Comparison of ENCODE assay signal across 8 mouse cellular contexts in genomic region chr4:85260687-85261658, GRCm38 (mm10). TPM values are rescaled to one million over a fixed set of nuclear protein-coding genes. Genes with fewer than 3 reads are reported as not detected.
DNase-seq lines count a peak whose midpoint lies in the region; ATAC-seq and TF ChIP-seq lines count a peak whose summit lies in the region.
"Had no signal": no experiment of that assay in that cellular context is flagged by ENCODE, and none has a peak within 500 bp of the region (broad histone marks: within the 10 kb centered on the region; RNA-seq: fewer than 3 reads in every experiment).

No protein-coding gene starts in this region.

- peak overlapping the region; percentile 100 for H3K27ac ChIP-seq in cerebellum, adult 2 months (ENCODE audit: insufficient read depth, low read length)
- peak overlapping the region; percentile 81 for H3K27ac ChIP-seq in hindbrain, postnatal 0 days
- peak overlapping the region; percentile 55 for H3K27ac ChIP-seq in midbrain, postnatal 0 days (ENCODE audit: low read depth, low read length)

- intact Hi-C loops in heart, postnatal 25 days (cut with DNase I): no loop called here

- no peak overlapping the region for H3K9ac ChIP-seq in hindbrain, postnatal 0 days (replicated peaks; ENCODE audit: low read length)
- no peak overlapping the region for H3K9ac ChIP-seq in midbrain, postnatal 0 days (replicated peaks; ENCODE audit: low read length, poor library complexity, severe bottlenecking)

- no peak overlapping the region for H3K4me3 ChIP-seq in cerebellum, adult 2 months (replicated peaks; ENCODE audit: insufficient read depth, low read depth, low read length)
- H3K4me3 ChIP-seq in hindbrain, postnatal 0 days (ENCODE audit: low read length): no peak overlapping the region
- H3K4me3 ChIP-seq in midbrain, postnatal 0 days (ENCODE audit: low read depth, low read length): no peak overlapping the region

- no peaks in the 10 kb centered on the region for H3K27me3 ChIP-seq in cerebellum, adult 2 months (ENCODE audit: control insufficient read depth, insufficient read depth, low read length)
- no peaks in the 10 kb centered on the region for H3K27me3 ChIP-seq in hindbrain, postnatal 0 days (ENCODE audit: insufficient read depth, low read length)
- H3K27me3 ChIP-seq in midbrain, postnatal 0 days (ENCODE audit: insufficient read depth, low read length): no peaks in the 10 kb centered on the region

- TF ChIP-seq CTCF in cerebellum, adult 2 months (IDR thresholded peaks at IDR 0.05; ENCODE audit: borderline replicate concordance, insufficient read depth, low read depth, low read length): no peak
- TF ChIP-seq CTCF in hindbrain, postnatal 0 days (IDR thresholded peaks at IDR 0.05; ENCODE audit: low read depth): no peak
- TF ChIP-seq CTCF in midbrain, postnatal 0 days (IDR thresholded peaks at IDR 0.05): no peak

- no peak overlapping the region for H3K4me2 ChIP-seq in hindbrain, postnatal 0 days (ENCODE audit: low read depth, low read length)
- no peak overlapping the region for H3K4me2 ChIP-seq in midbrain, postnatal 0 days (ENCODE audit: low read depth, low read length, poor library complexity, severe bottlenecking)

- no peaks in the 10 kb centered on the region for H3K9me3 ChIP-seq in hindbrain, postnatal 0 days (ENCODE audit: low read length)
- H3K9me3 ChIP-seq in midbrain, postnatal 0 days (ENCODE audit: low read length): no peaks in the 10 kb centered on the region

- peak; percentile 80 for ATAC-seq in hindbrain, postnatal 0 days
- ATAC-seq in midbrain, postnatal 0 days (ENCODE audit: low FRiP score): peak; percentile 70

- no peak for TF ChIP-seq POLR2A in cerebellum, adult 2 months (IDR thresholded peaks at IDR 0.05; ENCODE audit: borderline replicate concordance, insufficient read depth, low read length)

- peaks cover 63% of the 10 kb centered on the region for H3K4me1 ChIP-seq in cerebellum, adult 2 months (ENCODE audit: control insufficient read depth, insufficient read depth, low read length)
- peaks cover 18% of the 10 kb centered on the region for H3K4me1 ChIP-seq in hindbrain, postnatal 0 days (ENCODE audit: insufficient read depth, low read length)
- H3K4me1 ChIP-seq in midbrain, postnatal 0 days (ENCODE audit: insufficient read depth, low read length): no peaks in the 10 kb centered on the region

- peak; percentile 60 for DNase-seq in brain, embryonic 18.5 days (ENCODE audit: low read depth, low spot score)
- peak; percentile 85 to 91 for DNase-seq in cerebellum, adult 2 months
- peak; percentile 83 for DNase-seq in hindbrain, postnatal 0 days (ENCODE audit: low spot score)
- DNase-seq in midbrain, postnatal 0 days (ENCODE audit: low spot score): peak; percentile 82
- no peak for DNase-seq in urinary bladder, adult 18-20 months (ENCODE audit: low spot score in 2 of 2)
- DNase-seq in embryo, embryonic 10.5 days (ENCODE audit: low spot score): no peak
- DNase-seq in heart, postnatal 25 days (ENCODE audit: low spot score): no peak
- DNase-seq: thymus, postnatal 4 days had no signal

- H3K36me3 ChIP-seq in hindbrain, postnatal 0 days (ENCODE audit: insufficient read depth, low read length): no peaks in the 10 kb centered on the region
- no peaks in the 10 kb centered on the region for H3K36me3 ChIP-seq in midbrain, postnatal 0 days (ENCODE audit: insufficient read depth, low read length)

- WGBS in cerebellum, adult 2 months: 9% methylated on average over 12 of the region's 12 CpGs
- 42% methylated on average over 12 of the region's 12 CpGs for WGBS in hindbrain, postnatal 0 days
- WGBS in midbrain, postnatal 0 days: 64% methylated on average over 12 of the region's 12 CpGs

RNA-seq across cellular contexts. Expression of gene Sh3gl2, which starts 56.0 kb away (rescaled TPM):
- 369 and 387 TPM in 2 replicates for polyA plus RNA-seq in cerebellum, adult 2 months (2012; rRNA removed)
- 41.9 and 44.7 TPM in 2 replicates for total RNA-seq in hindbrain, postnatal 0 days (2014; rRNA removed)
- polyA plus RNA-seq in hindbrain, postnatal 0 days (2015; fragmentation: Nextera tagmentation; extraction: Ambion mirVana): 119 and 129 TPM in 2 replicates
- total RNA-seq in midbrain, postnatal 0 days (2014; rRNA removed): 47.4 and 50.6 TPM in 2 replicates
- 123 and 132 TPM in 2 replicates for polyA plus RNA-seq in midbrain, postnatal 0 days (2015; fragmentation: Nextera tagmentation; extraction: Ambion mirVana)
- 1 to 10 TPM; 2.7 to 3.4 TPM for total RNA-seq in heart, postnatal 25 days (2021)

Comparison
In these comparisons a context has a peak if more than half of its experiments do, and no peak if none do; other contexts are left out.
1. DNase-seq: peak in brain, embryonic 18.5 days (single experiment), cerebellum, adult 2 months (2 of 2), hindbrain, postnatal 0 days (single experiment) and midbrain, postnatal 0 days (single experiment); none in urinary bladder, adult 18-20 months (0 of 2), embryo, embryonic 10.5 days (single experiment) and heart, postnatal 25 days (single experiment).
2. Peak in every context shown above with its lines, with median percentiles within 50 percentile points of each other: H3K27ac ChIP-seq.